Mouse (Mus musculus): Measurements from ENCODE around the gene Hk1.

Gene Hk1

GRCm38 (mm10) chr10:62228126-62228525 is 151.6 kb downstream of the Hk1 start:
- in situ Hi-C loops (cut with MseI, MboI) = no loop called here

GRCm38 (mm10) chr10:62225839-62226238 is 153.9 kb downstream of the Hk1 start:
- in situ Hi-C loops (cut with MseI, MboI) = no loop called here

DNA sequence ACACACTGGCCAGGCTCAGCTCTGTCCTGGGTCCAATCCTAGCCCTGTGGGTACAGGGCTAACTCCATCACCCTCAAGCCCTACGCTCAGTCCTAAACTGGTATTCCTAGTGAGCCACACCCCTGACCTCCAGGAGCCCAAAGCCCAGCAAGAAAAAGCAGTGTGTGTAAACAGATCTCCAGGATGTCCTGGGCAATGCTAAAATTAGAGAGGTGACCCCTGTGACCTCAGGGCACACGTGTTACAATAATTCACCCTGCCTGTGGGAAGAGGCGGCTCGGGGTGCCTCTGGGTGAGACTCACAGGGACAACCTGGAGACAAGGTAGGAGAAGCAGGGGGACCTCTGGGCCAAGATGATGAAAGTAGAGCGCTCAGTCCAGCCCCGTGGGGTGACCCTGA is 155.5 kb downstream of the Hk1 start:
- in situ Hi-C loops (cut with MseI, MboI) = no loop called here

- in situ Hi-C loops (cut with MseI, MboI) = no loop called here
Observed at GRCm38 (mm10) chr10:62222777-62223176, 156.9 kb downstream of the Hk1 start.

DNA sequence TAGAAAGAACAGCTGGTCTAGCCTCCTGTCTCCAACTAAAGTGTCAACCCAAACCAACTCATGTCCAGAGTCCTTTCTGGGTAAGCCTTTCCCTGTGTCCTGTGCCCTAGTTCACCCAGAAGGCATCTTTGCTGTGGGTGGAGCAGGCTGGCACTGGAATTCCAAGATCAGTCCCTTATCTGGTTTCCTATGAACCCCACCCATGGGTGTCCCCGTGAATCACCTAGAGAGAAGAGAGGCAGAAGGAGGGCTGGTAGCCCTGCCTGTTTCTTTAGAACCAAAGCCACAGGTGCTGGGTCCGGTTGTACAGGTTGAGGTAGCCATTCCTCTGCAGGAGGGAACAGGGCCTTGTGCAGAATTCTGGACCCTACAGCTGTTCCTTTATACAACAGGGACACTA is 158.1 kb downstream of the Hk1 start:
- in situ Hi-C loops (cut with MseI, MboI) = no loop called here

DNA sequence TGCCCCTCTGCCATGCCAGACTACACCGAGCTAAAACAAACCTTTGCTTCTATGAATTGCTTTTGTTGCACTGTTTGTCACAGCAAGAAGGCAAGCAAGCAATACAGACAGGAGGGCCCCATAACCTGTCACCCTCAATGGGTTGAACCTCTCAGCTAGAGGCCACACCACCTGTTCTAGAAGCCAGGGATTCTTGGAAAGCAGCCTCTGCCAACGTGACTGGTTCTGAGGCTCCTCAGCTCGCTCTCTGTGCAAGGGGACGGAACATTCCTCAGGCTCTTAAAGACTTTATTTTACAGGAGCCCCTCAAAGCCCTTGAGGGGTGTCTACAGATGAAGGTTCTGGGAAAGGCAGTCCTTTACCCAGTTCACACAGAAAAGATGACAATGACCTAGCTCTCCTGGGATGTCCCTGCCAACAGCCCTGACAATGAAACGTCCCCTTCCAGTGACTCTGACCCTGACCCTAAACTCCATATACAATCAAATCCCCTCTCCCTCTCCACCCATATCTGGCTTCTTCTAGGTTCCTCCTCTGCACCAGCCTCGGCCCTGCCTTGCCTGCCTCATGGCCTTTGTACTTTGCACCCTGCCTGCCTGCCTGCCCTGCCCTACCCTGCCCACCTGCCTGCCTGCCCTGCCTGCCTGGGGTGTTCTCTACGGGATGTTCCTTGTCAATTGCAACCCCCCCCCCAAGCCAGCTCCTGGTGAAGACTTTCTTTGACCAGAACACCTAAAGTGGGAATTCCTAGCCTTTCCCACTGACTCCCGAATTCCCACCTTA is 158.8 kb downstream of the Hk1 start:
- in situ Hi-C loops (cut with MseI, MboI) = no loop called here
